Mouse (Mus musculus) embryo, embryonic 10.5 days (tissue): ENCODE results near the gene Kalrn.
A peak's percentile ranks its signal among the peaks of the same experiment; 100 is the strongest.

ENCODE experiments used
- DNase-seq: peaks from one replicate; pipeline ENCODE4 v3.0.0-alpha.2; 2015; ENCODE audit warnings: low spot score

The Kalrn gene

GRCm38 (mm10) chr16:34076101-34076500 lies 497.2 kb downstream of the Kalrn start:
- no peak for DNase-seq

- no peak for DNase-seq
Measured at GRCm38 (mm10) chr16:34073930-34074329, 499.4 kb downstream of the Kalrn start.

DNA sequence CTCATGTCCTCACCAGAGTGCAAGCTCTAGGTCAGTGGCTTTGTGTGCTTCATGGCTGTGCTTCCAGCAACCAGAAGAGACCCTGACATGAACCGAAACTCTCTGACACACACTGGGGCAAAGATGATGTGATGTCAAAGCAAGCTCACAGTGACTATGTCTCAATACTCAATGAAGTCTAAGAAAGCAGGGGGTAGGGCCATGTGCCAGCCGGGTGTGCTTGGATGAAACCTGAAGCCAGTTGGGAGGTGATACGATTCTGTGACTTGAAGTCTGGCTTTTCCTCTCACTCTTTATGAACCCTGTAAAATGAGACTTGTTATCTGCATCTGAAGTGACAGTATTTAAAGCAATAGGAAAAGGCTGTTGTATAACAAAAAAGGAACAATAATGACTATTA lies 501.2 kb downstream of the Kalrn start:
- no peak for DNase-seq

DNA sequence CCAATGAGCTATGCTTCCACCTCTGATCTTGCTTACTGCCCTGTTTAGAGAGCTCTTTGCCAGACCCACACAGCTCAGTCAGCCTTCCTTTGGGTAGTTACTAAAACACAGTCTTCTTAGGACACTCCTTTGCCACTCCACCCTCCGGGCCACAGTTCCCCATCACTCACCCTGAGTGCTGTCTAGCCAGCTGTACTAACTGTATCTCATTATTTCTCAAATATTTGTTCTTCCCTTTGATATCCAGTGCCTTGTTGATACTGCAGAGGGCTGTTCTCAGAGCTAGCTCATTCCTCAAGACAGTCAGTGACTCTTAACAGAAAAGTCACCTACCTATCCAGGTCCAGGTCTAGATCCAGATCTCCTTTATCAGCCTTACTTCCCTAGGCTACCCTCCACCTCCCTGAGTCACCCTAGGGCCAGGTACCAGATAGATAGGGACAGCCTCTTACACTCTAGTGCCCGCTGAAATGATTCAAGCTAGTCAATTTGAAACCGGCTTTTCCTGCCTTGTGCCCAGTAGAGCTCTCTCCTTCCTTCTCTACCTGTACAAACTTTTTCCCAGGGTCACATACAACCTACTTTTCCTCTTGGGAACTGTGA lies 502.0 kb downstream of the Kalrn start:
- DNase-seq: no peak

- DNase-seq: no peak
Measured at GRCm38 (mm10) chr16:34069481-34069880, 503.9 kb downstream of the Kalrn start.

- no peak for DNase-seq
Measured at GRCm38 (mm10) chr16:34066922-34067321, 506.4 kb downstream of the Kalrn start.

DNA sequence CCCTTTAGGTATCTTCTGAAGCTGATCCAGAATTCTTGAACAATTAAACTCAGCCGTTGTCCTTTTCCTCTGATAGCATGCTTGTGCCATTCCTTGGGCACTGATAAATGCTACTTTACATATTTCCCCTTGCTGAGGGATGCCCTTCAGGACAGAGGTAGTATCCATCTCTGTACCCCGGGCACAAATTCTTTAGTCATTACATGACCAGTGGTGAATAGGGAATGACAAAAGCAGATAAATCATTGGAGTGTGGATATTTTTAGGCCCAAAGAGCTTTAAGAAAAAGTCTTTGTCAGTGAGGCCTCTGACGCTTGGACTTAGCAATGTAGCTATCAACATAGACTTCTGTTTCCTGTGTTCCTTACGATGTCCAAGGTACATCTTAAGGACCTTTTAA lies 507.0 kb downstream of the Kalrn start:
- DNase-seq: no peak

- DNase-seq: no peak
Measured at GRCm38 (mm10) chr16:34063313-34063712, 510.0 kb downstream of the Kalrn start.

GRCm38 (mm10) chr16:34061661-34062060 lies 511.7 kb downstream of the Kalrn start:
- DNase-seq: no peak

GRCm38 (mm10) chr16:34058611-34059010 lies 514.7 kb downstream of the Kalrn start:
- DNase-seq: no peak

GRCm38 (mm10) chr16:34057464-34057863 lies 515.9 kb downstream of the Kalrn start:
- DNase-seq: peak; percentile 34

DNA sequence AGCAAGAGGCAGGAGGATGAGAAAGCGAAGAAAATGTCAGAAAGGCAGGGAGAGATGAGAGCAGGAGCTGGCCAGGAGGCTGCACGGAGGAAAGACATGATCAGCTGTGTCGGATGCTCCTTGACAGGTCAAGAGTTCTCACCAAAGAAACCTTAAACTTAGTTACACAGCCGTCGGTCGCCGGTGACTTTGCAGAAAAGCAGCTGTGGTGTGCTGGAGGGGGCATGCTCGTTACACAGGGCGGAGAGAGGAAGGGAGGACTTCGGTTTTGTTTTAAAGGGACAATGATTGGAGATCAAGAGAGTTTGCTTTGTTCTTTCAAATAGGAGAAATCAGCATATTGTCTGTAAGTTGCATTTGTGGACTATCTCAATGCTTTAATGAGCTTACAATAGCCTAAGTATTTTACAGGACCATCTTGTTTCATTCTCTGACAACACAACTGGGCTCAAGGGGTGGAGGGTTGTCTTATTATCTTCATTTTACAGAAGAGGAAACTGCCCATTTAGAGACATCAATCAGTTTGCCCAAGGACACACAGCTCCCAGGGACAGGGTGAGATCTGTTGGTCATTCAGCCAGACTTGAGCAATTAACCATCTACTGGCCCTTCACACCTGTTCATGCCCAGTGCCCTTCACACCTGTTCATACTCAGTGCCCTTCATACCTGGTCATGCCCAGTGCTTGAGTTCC lies 516.8 kb downstream of the Kalrn start:
- DNase-seq: no peak

DNA sequence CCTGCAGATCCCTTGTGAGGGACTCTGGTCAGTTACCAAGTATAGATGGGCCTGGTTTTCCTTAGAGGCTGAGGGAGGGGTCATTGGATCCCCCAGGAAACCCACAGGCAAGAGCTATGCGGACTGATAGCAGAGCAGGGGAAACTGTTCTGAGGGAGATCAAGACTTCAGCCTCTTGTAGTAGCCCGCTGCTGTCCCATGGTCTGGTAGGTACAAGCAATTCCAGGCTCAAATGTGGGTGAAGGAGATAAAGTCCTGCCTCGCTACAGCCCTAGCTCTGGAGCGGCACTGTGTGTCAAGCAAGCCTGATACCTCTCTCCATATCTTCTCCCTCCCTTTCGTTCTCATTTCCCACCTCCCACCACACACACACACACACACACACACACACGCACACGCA lies 523.2 kb downstream of the Kalrn start:
- no peak for DNase-seq

- no peak for DNase-seq
Measured at GRCm38 (mm10) chr16:34049361-34049760, 524.0 kb downstream of the Kalrn start.

- no peak for DNase-seq
Measured at GRCm38 (mm10) chr16:34048232-34048631, 525.1 kb downstream of the Kalrn start.

DNA sequence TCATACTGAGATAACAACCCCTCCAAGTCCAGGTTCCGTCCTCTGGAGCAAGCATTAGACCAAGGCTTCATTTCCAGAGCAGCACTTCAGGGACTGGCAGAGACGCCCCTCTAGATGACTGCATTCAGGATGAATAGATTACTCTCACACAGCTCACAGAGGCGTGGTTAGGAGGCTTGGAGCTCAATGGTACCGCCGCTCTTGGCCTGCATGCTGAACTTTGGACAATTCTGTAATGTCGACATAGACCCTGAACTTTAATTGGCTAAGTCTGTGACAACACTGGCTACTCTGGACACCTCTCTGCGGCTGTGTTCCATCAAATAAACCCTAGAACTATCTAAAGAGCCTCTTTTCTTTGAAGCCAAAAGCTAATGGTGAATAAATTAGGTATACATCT lies 525.8 kb downstream of the Kalrn start:
- no peak for DNase-seq

- no peak for DNase-seq
Measured at GRCm38 (mm10) chr16:34047006-34047360, 526.3 kb downstream of the Kalrn start.

- no peak for DNase-seq
Measured at GRCm38 (mm10) chr16:34046268-34047005, 526.9 kb downstream of the Kalrn start.

DNA sequence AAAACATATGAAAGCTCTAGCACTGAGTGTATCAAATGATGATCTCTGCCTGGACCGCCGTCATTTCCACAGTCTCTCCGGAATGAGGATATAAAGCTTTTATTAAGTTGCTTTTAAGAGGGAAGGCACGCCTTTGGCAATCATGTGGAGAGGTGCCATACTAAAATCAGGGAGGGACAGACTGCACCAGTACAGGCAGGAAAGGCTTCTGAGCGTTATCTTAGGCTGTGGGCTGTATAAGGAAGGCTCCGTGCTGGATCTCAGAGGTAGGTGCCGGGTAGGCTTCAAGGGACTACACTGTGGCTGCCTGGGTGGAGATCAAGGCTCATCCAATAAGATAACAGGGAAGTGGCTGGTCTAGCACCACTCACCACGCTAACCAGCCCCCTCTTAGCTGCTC lies 528.8 kb downstream of the Kalrn start:
- no peak for DNase-seq

DNA sequence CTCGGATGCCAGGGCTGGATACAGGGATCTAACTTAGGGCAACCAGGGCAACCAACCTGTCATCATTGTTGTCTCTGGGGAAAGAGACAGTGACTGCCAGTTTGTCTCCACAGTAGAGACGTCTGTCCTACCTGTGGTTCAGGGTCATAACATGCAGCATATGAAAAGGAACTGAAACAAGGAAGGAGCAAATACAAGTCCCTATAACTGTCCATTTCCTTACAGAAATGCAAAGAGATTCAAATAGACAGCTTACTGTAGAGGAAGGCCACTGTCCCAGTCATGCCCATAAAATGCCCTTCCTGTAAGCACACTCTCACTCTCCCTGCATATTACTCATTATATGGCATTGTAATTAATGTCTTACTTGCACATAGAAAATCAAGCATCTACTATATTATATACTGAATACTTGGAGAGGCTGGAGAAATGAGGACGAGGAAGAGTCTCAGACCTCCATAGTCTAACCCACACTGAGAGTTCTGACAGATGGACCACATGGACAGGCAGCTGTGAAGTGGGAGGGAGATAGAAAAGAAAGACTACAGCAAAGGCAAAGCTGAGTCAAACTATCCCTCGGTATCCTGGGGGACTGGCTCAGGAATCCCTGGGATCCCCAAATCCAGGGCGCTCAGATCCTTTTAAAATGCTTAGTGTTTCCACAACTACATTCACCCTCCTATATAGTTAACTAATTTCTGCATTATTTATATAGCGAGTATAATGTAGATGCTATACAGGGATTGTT lies 530.1 kb downstream of the Kalrn start:
- DNase-seq: no peak

DNA sequence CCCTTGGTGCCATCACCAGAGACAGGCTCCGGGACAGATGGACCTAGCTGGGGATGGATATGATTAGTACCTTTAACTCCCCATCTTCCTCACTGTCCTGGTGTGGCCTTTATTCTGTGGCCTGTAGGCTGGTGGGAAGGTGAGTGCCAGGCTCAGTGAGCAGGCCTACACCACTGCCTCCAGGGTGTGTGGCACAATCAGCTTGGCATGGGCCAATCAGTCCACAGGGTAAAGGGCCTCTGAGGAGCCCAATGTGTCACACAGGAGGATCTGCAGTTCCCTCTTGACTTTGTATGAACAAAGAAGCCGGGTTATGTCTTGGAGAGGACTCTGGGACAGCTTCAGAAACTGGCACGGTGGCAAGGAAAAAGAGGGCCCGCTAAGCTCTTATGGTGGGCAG lies 530.7 kb downstream of the Kalrn start:
- DNase-seq: no peak

- DNase-seq: no peak
Measured at GRCm38 (mm10) chr16:34040276-34040675, 533.1 kb downstream of the Kalrn start.

DNA sequence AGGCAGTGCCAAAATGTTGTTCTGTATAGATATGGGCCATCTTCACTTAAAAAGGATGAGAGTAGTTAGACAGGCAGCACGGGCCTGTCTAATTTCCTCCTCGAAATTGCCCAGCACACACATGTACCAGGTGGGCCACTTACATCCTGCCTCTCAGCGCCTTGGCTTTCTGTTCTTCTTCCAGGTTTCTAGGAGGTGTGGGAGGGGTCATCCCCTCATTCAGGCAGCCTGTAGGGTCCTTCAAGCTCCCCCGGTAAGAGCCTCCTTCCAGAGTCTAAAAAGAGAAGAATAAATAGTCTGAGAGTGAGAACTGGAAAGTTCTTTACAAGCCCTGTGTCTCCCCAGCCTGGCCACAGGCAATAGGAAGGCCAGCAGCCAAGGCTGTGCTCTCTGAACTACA lies 533.6 kb downstream of the Kalrn start:
- DNase-seq: no peak
